Mouse (Mus musculus) heart, embryonic 11.5 days (tissue): ENCODE data around the gene Gm49378. TPM values are rescaled to one million over a fixed set of nuclear protein-coding genes. Genes with fewer than 3 reads are reported as not detected.

ENCODE experiments used
- ATAC-seq: fragments of 200-750 bp; cut with Nextera tagmentation; replicated peaks from 2 replicates; pipeline ENCODE4 v1.8.0; 2017; ENCODE audit warnings: moderate library complexity; ENCODE audit not compliant: insufficient number of reproducible peaks, low FRiP score, low TSS enrichment
- H3K27ac ChIP-seq: fragments of 300-500 bp; sonication (generic); 2 replicates; pipeline ENCODE4 v1.5.1; 2014; ENCODE audit warnings: mild to moderate bottlenecking, low read depth, low read length
- H3K27me3 ChIP-seq: fragments of 300-500 bp; sonication (generic); 2 replicates; pipeline ENCODE4 v1.6.1; 2014; ENCODE audit warnings: mild to moderate bottlenecking, low read length, mixed read lengths; ENCODE audit not compliant: control insufficient read depth, insufficient read depth
- H3K36me3 ChIP-seq: fragments of 300-500 bp; sonication (generic); 2 replicates; pipeline ENCODE4 v1.6.1; 2014; ENCODE audit warnings: mild to moderate bottlenecking, low read length, moderate library complexity, mixed read lengths; ENCODE audit not compliant: control insufficient read depth, insufficient read depth
- H3K4me1 ChIP-seq: fragments of 300-500 bp; sonication (generic); 2 replicates; pipeline ENCODE4 v1.6.1; 2014; ENCODE audit warnings: low read length; ENCODE audit not compliant: control insufficient read depth, insufficient read depth
- H3K4me2 ChIP-seq: fragments of 300-500 bp; sonication (generic); 2 replicates; pipeline ENCODE4 v1.6.1; 2014; ENCODE audit warnings: mild to moderate bottlenecking, moderate library complexity
- H3K4me3 ChIP-seq: fragments of 300-500 bp; sonication (generic); 2 replicates; pipeline ENCODE4 v1.5.1; 2014; ENCODE audit warnings: low read depth, low read length
- H3K9ac ChIP-seq: fragments of 300-500 bp; sonication (generic); 2 replicates; pipeline ENCODE4 v1.6.1; 2014; ENCODE audit warnings: mild to moderate bottlenecking, low read depth, low read length, moderate library complexity
- H3K9me3 ChIP-seq: fragments of 300-500 bp; sonication (generic); replicated peaks from 2 replicates; pipeline ENCODE4 v1.6.1; 2016; ENCODE audit warnings: low read length; ENCODE audit not compliant: control insufficient read depth
- WGBS: fragments of 180-500 bp; shearing (Covaris S2); extraction: QIAGEN DNeasy Blood & Tissue Kit; methylation state at CpG from one replicate; pipeline ENCODE4 v1.1.7; 2014; ENCODE audit not compliant: insufficient replicate concordance; 5-methylcytosine and 5-hydroxymethylcytosine counted together
- polyA plus RNA-seq: library from polyadenylated mRNA; unstranded; fragments of >200 nt; fragmentation: Nextera tagmentation; extraction: Ambion mirVana; gene quantifications from 2 replicates; pipeline ENCODE4 v1.2.1, GENCODE M21; 2014

Gene Gm49378
- polyA plus RNA-seq, 1 experiment from 2014 or later, result 4.2 TPM

DNA sequence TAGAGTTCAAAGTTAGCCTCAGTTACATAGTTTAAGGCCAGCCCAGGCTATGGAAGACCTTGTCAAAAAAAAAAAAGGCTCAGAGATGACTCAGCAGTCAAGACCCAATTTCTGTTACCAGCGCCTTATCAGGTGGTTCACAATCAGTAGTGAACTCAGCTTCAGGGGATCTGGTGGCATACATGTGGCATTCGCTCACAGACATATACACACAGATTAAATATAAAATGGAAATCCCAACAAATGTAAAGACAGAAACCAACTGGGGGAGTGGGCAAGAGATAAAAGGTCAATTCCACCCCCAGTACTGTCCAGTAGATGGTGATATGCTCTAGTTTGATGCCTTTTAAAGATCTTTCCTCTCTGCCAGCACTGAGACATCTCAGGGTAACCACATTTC, 51.5 kb downstream of the Gm49378 start:
- 0 out of 2 replicates have a peak, but pooled peaks cover 2% of the 10 kb centered on the region for H3K36me3 ChIP-seq
- no peak for ATAC-seq
- H3K4me1 ChIP-seq, result peaks cover 15% of the 10 kb centered on the region
- WGBS, result 70% methylated on average over 2 of the region's 2 CpGs
- peak overlapping the region; percentile 64 for H3K27ac ChIP-seq
- no peaks in the 10 kb centered on the region for H3K9me3 ChIP-seq
- H3K4me2 ChIP-seq, result no peak overlapping the region
- no peaks in the 10 kb centered on the region for H3K27me3 ChIP-seq
- H3K4me3 ChIP-seq, result no peak overlapping the region
- H3K9ac ChIP-seq, result peak overlapping the region; percentile 7; the same call in 1 of the 2 replicates

GRCm38 (mm10) chr14:55585566-55585960, 52.1 kb downstream of the Gm49378 start:
- peaks cover 4% of the 10 kb centered on the region; the same call in 1 of the 2 replicates for H3K36me3 ChIP-seq
- H3K27ac ChIP-seq, result peak overlapping the region; percentile 64
- 51% methylated on average over 6 of the region's 6 CpGs for WGBS
- H3K4me3 ChIP-seq, result peak overlapping the region; percentile 51
- no peaks in the 10 kb centered on the region for H3K27me3 ChIP-seq
- H3K4me2 ChIP-seq, result peak overlapping the region; percentile 75
- no peak for ATAC-seq
- peak overlapping the region; percentile 7; the same call in 1 of the 2 replicates for H3K9ac ChIP-seq
- H3K9me3 ChIP-seq, result no peaks in the 10 kb centered on the region
- H3K4me1 ChIP-seq, result peaks cover 15% of the 10 kb centered on the region

DNA sequence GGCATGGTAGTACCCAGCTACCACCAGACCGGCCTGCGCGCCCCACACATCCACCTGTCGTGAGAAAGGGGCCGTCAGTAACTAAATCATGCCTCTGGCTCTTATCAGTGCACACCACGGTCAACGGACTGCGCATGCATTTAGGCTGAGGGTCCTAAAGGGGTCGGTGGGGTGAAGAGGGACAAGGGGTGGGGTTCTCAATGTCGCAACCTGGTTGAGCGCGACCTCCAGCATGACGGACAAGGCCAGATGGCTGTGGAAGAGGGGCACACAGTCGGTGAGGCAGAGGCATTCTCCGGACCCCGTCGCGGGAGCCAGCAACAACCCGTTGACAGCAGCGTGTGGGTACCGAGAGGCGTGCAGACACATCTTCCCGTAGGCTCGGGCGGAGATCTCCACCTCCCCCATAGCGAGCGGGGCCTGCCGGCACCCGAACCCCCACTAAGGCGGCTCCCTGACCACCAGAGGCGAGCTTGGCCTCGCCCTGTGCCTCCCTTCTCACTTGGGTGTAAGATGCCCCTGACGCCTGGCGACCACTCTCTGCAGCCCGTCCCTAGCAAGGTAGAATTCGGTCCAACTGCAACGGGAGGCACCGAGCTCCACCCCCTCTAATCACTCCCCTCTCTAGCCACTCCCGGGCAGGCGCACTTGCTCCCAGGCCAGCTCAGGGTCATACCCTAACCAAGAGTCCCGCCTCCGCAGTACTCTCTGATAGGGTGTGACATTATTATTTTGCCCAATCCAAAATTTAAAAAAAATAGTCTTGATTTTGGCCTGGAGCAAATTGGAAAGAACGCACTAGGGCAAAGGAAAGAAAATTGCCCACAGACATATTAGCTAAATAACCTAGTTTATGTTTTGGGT, 52.8 kb downstream of the Gm49378 start, which contains the start of gene Emc9:
Emc9 (minus strand) TSS at position 601 of the 864 bp plus-strand sequence.
- peak within 1 kb of the TSS; percentile 51 for H3K4me3 ChIP-seq
- peak; percentile 86 for ATAC-seq
- 3% methylated on average over 43 of the region's 43 CpGs for WGBS
- H3K9ac ChIP-seq, result peak within 1 kb of the TSS; percentile 74
- H3K4me2 ChIP-seq, result peak within 1 kb of the TSS; percentile 75
- H3K36me3 ChIP-seq, result peaks cover 9% of the 10 kb centered on the region; the same call in 1 of the 2 replicates
- peaks cover 12% of the 10 kb centered on the region for H3K4me1 ChIP-seq
- no peaks in the 10 kb centered on the region for H3K9me3 ChIP-seq
- no peaks in the 10 kb centered on the region for H3K27me3 ChIP-seq
- H3K27ac ChIP-seq, result peak within 1 kb of the TSS; percentile 64

DNA sequence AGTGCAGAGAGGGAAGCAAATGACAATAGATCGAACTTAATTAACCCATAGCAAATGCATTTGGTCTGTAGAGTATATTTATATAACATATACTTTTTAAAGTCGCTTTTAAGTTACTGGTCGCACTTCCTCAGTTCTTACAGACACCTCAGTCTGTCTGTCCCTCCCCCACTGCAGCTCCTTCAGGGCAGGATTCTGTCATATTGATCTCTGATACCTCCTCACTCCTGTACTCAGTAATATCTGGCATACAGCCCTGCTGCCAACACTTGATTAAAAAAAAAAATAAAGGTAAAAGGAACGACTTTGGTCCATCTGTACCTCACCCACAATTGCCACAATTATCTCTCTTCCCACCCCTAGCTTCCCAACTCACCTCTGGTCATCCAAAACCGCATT, 53.4 kb downstream of the Gm49378 start:
- H3K9ac ChIP-seq, result peak overlapping the region; percentile 74
- peak overlapping the region; percentile 75 for H3K4me2 ChIP-seq
- H3K9me3 ChIP-seq, result no peaks in the 10 kb centered on the region
- 34% methylated on average over 5 of the region's 5 CpGs for WGBS
- H3K27me3 ChIP-seq, result no peaks in the 10 kb centered on the region
- peaks cover 11% of the 10 kb centered on the region; the same call in 1 of the 2 replicates for H3K36me3 ChIP-seq
- H3K4me1 ChIP-seq, result 0 out of 2 replicates have a peak, but pooled peaks cover 9% of the 10 kb centered on the region
- peak overlapping the region; percentile 64 for H3K27ac ChIP-seq
- H3K4me3 ChIP-seq, result peak overlapping the region; percentile 51
- no peak for ATAC-seq

DNA sequence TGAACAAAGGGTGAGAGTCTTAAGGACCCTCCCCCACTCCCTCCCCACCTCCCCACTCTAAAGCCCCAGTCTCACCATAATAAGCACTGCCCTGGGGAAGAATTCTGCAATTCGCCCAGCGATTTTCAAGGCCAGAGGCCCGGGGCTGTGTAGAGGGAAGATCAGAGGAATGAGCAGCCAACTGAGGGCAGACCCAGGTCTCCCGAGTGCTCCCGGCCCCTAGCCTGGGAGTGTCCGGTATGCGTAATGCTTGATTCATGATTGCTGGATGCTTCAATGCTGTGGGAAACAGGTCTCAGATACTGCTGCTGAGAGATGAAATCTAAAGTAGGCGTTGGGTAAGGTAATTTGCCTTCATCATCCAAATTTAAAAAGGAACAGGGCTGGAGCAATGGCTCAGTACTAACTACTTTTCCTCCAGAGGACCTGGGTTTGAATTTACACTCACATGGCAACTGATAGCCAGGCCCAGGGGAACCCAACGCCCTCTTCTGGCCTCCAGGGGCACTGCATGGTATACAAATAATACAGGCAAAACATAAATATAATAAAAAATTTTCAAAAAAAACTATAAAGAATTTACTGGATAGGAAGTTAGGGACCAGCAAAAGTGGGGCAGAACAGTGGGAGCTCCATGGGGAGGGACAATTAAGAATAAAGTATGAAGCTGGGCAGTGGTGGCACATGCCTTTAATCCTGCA, 55.6 kb downstream of the Gm49378 start:
- no peak overlapping the region for H3K4me2 ChIP-seq
- no peaks in the 10 kb centered on the region for H3K9me3 ChIP-seq
- H3K9ac ChIP-seq, result no peak overlapping the region
- no peak overlapping the region for H3K27ac ChIP-seq
- H3K4me1 ChIP-seq, result peaks cover 18% of the 10 kb centered on the region
- no peaks in the 10 kb centered on the region for H3K27me3 ChIP-seq
- H3K4me3 ChIP-seq, result no peak overlapping the region
- ATAC-seq, result no peak
- H3K36me3 ChIP-seq, result peaks cover 10% of the 10 kb centered on the region; the same call in 1 of the 2 replicates
- WGBS, result 76% methylated on average over 9 of the region's 9 CpGs

- Histone ChIP-seq H3K27me3 (no peaks in the 10 kb centered on the region), H3K27ac (no peak overlapping the region), H3K9me3 (no peaks in the 10 kb centered on the region), H3K4me2 (no peak overlapping the region), H3K36me3 (peaks cover 9% of the 10 kb centered on the region; the same call in 1 of the 2 replicates), H3K4me1 (peaks cover 25% of the 10 kb centered on the region), H3K9ac (no peak overlapping the region), H3K4me3 (no peak overlapping the region)
- no peak for ATAC-seq
- WGBS, result 91% methylated on average over 16 of the region's 16 CpGs
These were observed 57.0 kb downstream of the Gm49378 start for GRCm38 (mm10) chr14:55580731-55581130.

DNA sequence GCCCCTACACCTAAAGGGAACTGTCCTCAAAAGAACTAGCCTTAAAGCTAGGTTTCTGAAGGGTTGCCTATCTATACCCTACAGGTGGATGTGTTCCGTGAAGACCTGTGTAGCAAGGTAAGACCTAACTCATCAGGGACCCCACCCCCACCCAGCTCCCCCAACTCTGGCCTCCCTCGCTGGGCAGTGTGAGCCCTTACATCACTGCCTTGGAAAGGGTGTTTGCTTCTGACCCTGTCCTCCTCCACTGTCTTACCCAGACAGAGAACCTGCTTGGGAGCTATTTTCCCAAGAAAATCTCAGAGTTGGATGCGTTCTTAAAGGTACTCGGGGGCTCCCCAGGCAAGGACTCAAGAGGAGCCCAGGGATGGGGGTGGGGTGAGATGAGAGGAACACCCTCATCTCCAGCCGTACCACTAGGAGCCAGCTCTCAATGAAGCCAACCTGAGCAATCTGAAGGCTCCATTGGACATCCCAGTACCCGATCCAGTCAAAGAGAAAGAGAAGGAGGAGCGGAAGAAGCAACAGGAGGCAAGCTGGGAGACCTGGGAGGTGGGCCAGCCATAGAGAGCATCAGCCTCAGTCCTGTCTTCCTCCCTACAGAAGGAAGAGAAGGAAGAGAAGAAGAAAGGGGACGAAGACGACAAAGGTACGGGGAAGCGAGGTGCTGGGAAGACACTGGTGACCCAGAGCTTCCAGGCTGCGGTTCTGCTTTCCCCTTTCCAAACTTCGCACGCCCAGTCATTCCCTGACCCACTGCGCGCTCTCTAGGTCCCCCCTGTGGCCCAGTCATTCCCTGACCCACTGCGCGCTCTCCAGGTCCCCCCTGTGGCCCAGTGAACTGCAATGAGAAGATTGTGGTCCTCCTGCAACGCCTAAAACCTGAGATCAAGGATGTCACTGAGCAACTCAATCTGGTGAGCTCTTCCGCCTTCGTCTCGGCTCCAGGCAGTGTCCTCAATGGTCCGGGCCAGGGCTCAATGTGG, 57.9 kb downstream of the Gm49378 start:
- H3K9ac ChIP-seq, result no peak overlapping the region
- H3K27me3 ChIP-seq, result no peaks in the 10 kb centered on the region
- H3K36me3 ChIP-seq, result peaks cover 9% of the 10 kb centered on the region; the same call in 1 of the 2 replicates
- no peak overlapping the region; the same call in 1 of the 2 replicates for H3K4me2 ChIP-seq
- H3K4me3 ChIP-seq, result no peak overlapping the region
- no peaks in the 10 kb centered on the region for H3K9me3 ChIP-seq
- ATAC-seq, result no peak
- WGBS, result 79% methylated on average over 23 of the region's 23 CpGs
- no peak overlapping the region for H3K27ac ChIP-seq
- peaks cover 26% of the 10 kb centered on the region for H3K4me1 ChIP-seq
